Mouse (Mus musculus) kidney, adult 2 months (tissue): ENCODE data around the gene Tlr2. TPM values are rescaled to one million over a fixed set of nuclear protein-coding genes. Genes with fewer than 3 reads are reported as not detected.

Experiments used
- DNase-seq: peaks from one replicate; pipeline ENCODE4 v3.0.0; 2021
- H3K27ac ChIP-seq: fragments of 200-500 bp; 2 replicates; pipeline ENCODE4 v1.5.1; 2012; ENCODE audit warnings: low read depth, low read length, control low read depth, inconsistent platforms; ENCODE audit not compliant: insufficient read depth
- H3K27me3 ChIP-seq: fragments of 200-500 bp; replicated peaks from 2 replicates; pipeline ENCODE4 v1.6.1; 2012; ENCODE audit warnings: mild to moderate bottlenecking, moderate library complexity, low read length, inconsistent platforms; ENCODE audit not compliant: control insufficient read depth, insufficient read depth
- H3K36me3 ChIP-seq: fragments of 200-500 bp; 2 replicates; pipeline ENCODE4 v1.6.1; 2012; ENCODE audit warnings: mild to moderate bottlenecking, moderate library complexity, low read length, inconsistent platforms; ENCODE audit not compliant: control insufficient read depth, insufficient read depth
- H3K4me1 ChIP-seq: fragments of 200-500 bp; 2 replicates; pipeline ENCODE4 v1.6.1; 2011; ENCODE audit warnings: low read length; ENCODE audit not compliant: control insufficient read depth, insufficient read depth
- H3K4me3 ChIP-seq: fragments of 200-500 bp; 2 replicates; pipeline ENCODE4 v1.5.1; 2011; ENCODE audit warnings: mild to moderate bottlenecking, low read depth, low read length, control low read depth; ENCODE audit not compliant: insufficient read depth
- CTCF ChIP-seq: fragments of 200-500 bp; conservative IDR thresholded peaks from 2 replicates; pipeline ENCODE4 v1.5.1; 2011; ENCODE audit warnings: low read depth, mild to moderate bottlenecking, control low read depth, low read length, moderate library complexity, mixed read lengths; ENCODE audit not compliant: insufficient read depth, insufficient read length
- POLR2A ChIP-seq: fragments of 200-500 bp; IDR thresholded peaks from one replicate; pipeline ENCODE4 v1.6.1; 2011; ENCODE audit warnings: low read depth, low read length, control low read depth
- WGBS: fragments of 180-500 bp; shearing (Covaris S2); methylation state at CpG from one replicate; pipeline ENCODE4 v1.1.7; 2018; 5-methylcytosine and 5-hydroxymethylcytosine counted together
- polyA plus RNA-seq: library from polyadenylated mRNA; depleted of rRNA; stranded (reverse); fragments of >200 nt; gene quantifications from 2 replicates; pipeline ENCODE4 v1.2.3, GENCODE M21; 2012; rRNA removed

Gene Tlr2
- polyA plus RNA-seq, 1 experiment, result 1.9 TPM

DNA sequence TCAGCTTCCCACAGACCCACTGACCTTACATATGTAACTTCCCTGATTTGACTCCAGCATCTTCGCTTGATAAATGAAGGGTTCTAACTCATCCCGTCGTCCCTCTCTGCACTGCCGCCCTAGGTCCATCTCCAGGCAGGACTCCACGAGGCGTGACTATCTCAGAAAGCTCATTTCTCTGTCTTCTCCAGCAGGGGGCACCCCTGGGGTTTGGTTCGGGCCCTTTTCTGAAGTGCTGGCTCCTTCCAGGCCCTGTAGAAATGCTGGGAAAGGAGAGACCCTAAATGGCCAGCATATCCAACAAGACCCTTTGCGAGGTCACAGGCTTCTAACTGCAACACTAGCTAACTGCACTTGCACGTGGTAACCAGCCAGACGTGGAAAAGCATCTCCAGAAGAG lies 43.7 kb downstream of the Tlr2 start:
- Histone ChIP-seq H3K27me3 (no peaks in the 10 kb centered on the region), H3K4me1 (no peaks in the 10 kb centered on the region), H3K36me3 (no peaks in the 10 kb centered on the region), H3K27ac (no peak overlapping the region), H3K4me3 (no peak overlapping the region)
- DNase-seq, result peak; percentile 20
- WGBS, result 5% methylated on average over 10 of the region's 10 CpGs
- TF ChIP-seq POLR2A (no peak), CTCF (peak; percentile 55)

DNA sequence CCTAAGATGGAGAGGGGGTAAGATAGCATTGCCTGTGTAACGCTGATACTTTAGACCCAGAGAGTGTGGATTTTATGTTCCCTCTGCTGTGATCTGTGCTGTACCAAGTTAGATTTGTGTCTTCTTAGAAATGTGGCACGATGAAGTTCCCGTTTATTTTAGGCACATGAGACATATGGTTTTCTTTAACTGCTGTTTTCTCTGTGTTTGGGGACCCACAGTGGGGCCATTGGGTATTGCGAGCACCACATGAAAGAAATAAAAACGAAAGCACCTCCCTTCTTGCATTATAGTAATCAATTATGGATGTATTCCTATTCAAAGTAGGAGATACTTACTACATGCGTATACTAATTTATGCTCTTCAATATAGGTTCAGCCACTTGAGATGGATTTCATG lies 44.5 kb downstream of the Tlr2 start:
- no peaks in the 10 kb centered on the region for H3K36me3 ChIP-seq
- WGBS, result 54% methylated on average over 6 of the region's 6 CpGs
- no peak for TF ChIP-seq CTCF
- no peak for TF ChIP-seq POLR2A

DNA sequence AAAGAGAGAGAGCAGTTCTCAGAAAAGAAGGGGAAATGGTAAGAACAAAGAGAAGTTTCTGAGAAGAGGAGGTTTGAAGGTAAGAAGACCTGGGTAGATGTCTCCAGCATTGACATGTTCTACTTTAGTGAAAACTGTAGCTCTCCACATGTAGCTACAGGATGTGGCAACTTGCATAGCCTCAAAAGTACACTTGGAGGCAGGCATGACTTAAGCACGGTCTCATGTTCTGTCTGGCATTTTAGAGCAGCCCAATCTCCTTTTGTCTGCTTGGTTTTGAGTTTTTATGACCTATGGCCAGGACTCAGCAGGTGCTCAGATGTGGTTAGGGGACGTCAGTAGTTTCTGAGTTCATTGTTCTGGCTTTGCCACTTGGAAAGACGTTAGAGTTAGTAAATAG lies 50.1 kb downstream of the Tlr2 start:
- 89% methylated on average over 3 of the region's 3 CpGs for WGBS
- H3K36me3 ChIP-seq, result no peaks in the 10 kb centered on the region

More for the DNA sequence above, 44.5 kb downstream of the Tlr2 start:
- H3K27me3 ChIP-seq, result no peaks in the 10 kb centered on the region
- no peaks in the 10 kb centered on the region for H3K4me1 ChIP-seq
- DNase-seq, result no peak
- no peak overlapping the region for H3K4me3 ChIP-seq
- no peak overlapping the region for H3K27ac ChIP-seq

DNA sequence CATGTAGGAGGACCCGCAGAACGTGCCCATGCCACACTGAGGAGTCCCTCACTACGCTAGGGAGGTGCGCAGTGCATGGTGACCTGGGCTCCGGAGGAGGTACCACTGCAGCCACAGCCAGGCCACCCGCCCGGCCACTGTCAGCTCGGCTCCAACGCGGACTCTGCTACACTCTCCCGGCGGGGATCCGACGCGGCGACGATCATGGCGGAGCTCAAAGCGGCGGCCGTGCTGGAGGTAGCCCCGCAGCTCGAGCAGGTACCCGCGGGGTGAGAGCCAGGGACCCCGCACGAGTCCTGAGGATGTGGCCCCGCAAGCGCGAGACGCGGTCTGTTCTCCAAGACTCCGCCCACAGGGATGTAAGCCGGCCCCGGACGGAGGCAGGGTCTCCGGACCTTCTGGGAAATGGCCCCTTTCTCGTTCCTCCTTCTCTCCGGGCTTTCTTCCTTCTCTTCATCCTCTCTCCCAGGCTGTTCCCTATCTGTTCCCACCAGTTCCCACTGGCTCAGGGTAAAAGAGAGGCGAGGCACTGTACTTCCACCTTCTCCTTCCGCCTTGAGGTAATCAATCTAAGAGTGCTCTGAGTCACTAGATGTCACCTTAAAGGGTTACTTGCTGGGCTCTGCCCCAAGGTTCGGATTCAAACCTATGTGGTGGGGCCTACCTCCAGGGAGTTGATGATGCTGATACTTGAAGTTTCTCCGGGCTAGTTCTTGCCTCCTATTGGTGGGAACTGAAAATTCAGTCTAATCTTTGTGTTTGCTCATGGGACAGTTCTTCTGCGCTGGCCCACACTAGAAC lies 51.7 kb downstream of the Tlr2 start:
- Histone ChIP-seq H3K36me3 (no peaks in the 10 kb centered on the region), H3K27me3 (peaks cover 1% of the 10 kb centered on the region; the same call in 1 of the 2 replicates), H3K27ac (no peak overlapping the region), H3K4me3 (peak overlapping the region; percentile 58), H3K4me1 (no peaks in the 10 kb centered on the region)
- 3% methylated on average over 44 of the region's 44 CpGs for WGBS
- TF ChIP-seq CTCF (no peak), POLR2A (no peak)
- DNase-seq, result no peak

More for the DNA sequence above, 50.1 kb downstream of the Tlr2 start:
- no peak for DNase-seq
- Histone ChIP-seq H3K4me1 (no peaks in the 10 kb centered on the region), H3K27ac (no peak overlapping the region), H3K4me3 (no peak overlapping the region), H3K27me3 (peaks cover 1% of the 10 kb centered on the region; the same call in 1 of the 2 replicates)
- TF ChIP-seq POLR2A (no peak), CTCF (no peak)

DNA sequence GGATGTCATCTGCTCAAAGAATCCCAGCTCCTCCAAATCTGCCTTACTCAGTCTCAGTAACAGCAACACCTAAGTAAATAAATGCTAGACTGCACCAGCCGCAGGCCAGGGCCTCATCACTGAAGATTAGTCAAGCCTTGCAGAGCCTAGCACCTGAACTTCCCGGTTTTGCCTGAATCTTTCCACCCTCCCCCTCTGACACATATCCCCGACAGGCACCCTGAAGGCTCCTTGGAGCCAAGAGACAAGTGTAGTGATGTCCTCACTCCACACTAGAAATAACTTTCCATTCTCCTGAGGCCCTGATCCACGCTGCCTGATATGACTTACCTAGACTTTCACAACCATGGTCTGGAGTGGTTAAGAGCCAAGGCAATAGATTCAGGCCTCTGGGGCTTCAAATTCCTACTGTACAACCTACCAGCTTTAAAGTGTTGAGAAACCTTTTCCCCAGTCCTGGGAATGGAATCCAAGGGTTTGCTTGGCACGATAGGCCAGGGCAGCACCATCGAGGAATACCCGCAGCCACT lies 53.7 kb downstream of the Tlr2 start:
- TF ChIP-seq POLR2A (no peak), CTCF (no peak)
- Histone ChIP-seq H3K27ac (no peak overlapping the region), H3K4me3 (no peak overlapping the region), H3K36me3 (no peaks in the 10 kb centered on the region), H3K27me3 (peaks cover 1% of the 10 kb centered on the region; the same call in 1 of the 2 replicates), H3K4me1 (no peaks in the 10 kb centered on the region)
- 83% methylated on average over 7 of the region's 7 CpGs for WGBS
- DNase-seq, result no peak

DNA sequence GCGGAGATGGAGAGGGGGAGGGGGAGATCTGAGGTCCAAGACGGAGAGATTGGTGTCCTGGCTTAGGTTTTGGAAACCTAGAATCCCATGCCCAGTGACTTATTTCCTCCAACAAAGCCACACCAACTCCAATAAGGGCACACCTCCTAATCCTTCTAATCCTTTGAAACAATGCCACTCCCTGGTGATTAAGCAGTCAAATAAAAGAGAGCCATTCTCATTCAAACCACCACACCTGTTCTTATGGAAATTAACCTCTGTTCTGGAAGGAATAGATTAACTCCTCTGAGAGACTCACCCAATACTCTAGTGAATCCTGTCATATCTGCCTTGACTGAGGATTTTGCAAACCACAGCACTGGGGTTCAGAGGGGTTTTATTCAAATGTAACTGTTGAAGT lies 54.5 kb downstream of the Tlr2 start:
- H3K27me3 ChIP-seq, result peaks cover 1% of the 10 kb centered on the region; the same call in 1 of the 2 replicates
- no peak overlapping the region for H3K4me3 ChIP-seq
- no peaks in the 10 kb centered on the region for H3K36me3 ChIP-seq
- no peaks in the 10 kb centered on the region for H3K4me1 ChIP-seq
- no peak overlapping the region for H3K27ac ChIP-seq
- no peak for DNase-seq
- TF ChIP-seq CTCF (no peak), POLR2A (no peak)
- 100% methylated on average over 2 of the region's 2 CpGs for WGBS

Other genes with a start within 250 kb of the Tlr2 start
- gene Sfrp2, start 75.4 kb downstream of the Tlr2 start, polyA plus RNA-seq, result 14.0 and 30.5 TPM in 2 replicates
- gene Tmem131l, start 198.4 kb upstream of the Tlr2 start, polyA plus RNA-seq, result 8.8 and 9.8 TPM in 2 replicates